Mouse (Mus musculus) hindbrain, embryonic 11.5 days (tissue): ENCODE measurements at regions not wholly inside any gene's neighbourhood (a gene's known extent, or its start where the extent isn't known, plus 50 kb on each side); places are given as distances from the start of the nearest gene placed in this dataset.
"Not testable (repeated sequence)": the region's sequence is repeated elsewhere in the genome, so short reads cannot be mapped to it uniquely, and the experiment has no call there.

ENCODE experiments used
- ATAC-seq: fragments of 200-750 bp; cut with Nextera tagmentation; 2 replicates; pipeline ENCODE4 v1.8.0; 2017; ENCODE audit warnings: mild to moderate bottlenecking, moderate TSS enrichment, moderate library complexity; ENCODE audit not compliant: low FRiP score
- DNase-seq: peaks from one replicate; pipeline ENCODE4 v3.0.0-alpha.2; 2015; ENCODE audit warnings: low spot score
- H3K27ac ChIP-seq: fragments of 300-500 bp; sonication (generic); 2 replicates; pipeline ENCODE4 v1.5.1; 2014; ENCODE audit warnings: mild to moderate bottlenecking, low read depth, low read length
- H3K27me3 ChIP-seq: fragments of 300-500 bp; sonication (generic); 2 replicates; pipeline ENCODE4 v1.6.1; 2014; ENCODE audit warnings: mild to moderate bottlenecking, low read length, moderate library complexity, mixed read lengths; ENCODE audit not compliant: control insufficient read depth, insufficient read depth
- H3K36me3 ChIP-seq: fragments of 300-500 bp; sonication (generic); 2 replicates; pipeline ENCODE4 v1.6.1; 2014; ENCODE audit warnings: mild to moderate bottlenecking, low read length, moderate library complexity, mixed read lengths; ENCODE audit not compliant: control insufficient read depth, insufficient read depth
- H3K4me1 ChIP-seq: fragments of 300-500 bp; sonication (generic); replicated peaks from 2 replicates; pipeline ENCODE4 v1.6.1; 2014; ENCODE audit warnings: low read length, mixed read lengths; ENCODE audit not compliant: control insufficient read depth, insufficient read depth
- H3K4me2 ChIP-seq: fragments of 300-500 bp; sonication (generic); replicated peaks from 2 replicates; pipeline ENCODE4 v1.6.1; 2014; ENCODE audit warnings: mild to moderate bottlenecking, low read depth, low read length
- H3K4me3 ChIP-seq: fragments of 300-500 bp; sonication (generic); 2 replicates; pipeline ENCODE4 v1.5.1; 2014; ENCODE audit warnings: low read depth, low read length
- H3K9ac ChIP-seq: fragments of 300-500 bp; sonication (generic); 2 replicates; pipeline ENCODE4 v1.6.1; 2014; ENCODE audit warnings: low read depth, low read length
- H3K9me3 ChIP-seq: fragments of 300-500 bp; sonication (generic); 2 replicates; pipeline ENCODE4 v1.6.1; 2016; ENCODE audit warnings: low read length; ENCODE audit not compliant: control insufficient read depth
- WGBS: fragments of 180-500 bp; shearing (Covaris S2); extraction: QIAGEN DNeasy Blood & Tissue Kit; methylation state at CpG from one replicate; pipeline ENCODE4 v1.1.7; 2014; 5-methylcytosine and 5-hydroxymethylcytosine counted together

DNA sequence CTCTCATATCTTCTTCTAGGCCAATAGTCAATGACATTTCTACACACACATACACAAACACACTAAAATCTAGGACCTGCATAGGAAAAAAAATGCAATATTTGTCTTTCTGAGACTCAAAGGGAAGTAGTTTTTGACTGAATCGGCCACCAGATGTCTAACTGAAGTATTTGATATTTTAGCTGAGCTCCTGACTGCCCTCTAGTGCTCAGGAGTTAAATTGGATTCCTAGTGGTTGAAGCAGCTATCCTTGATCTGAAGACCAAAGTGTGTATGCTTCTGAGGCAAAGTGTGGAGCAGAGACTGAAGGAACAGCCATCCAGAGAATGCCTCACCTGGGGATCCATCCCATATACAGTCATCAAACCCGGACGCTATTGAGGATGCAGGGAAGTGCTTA lies 384.4 kb upstream of the Olfr1507 start:
- not testable (repeated sequence) for H3K9ac ChIP-seq, H3K27ac ChIP-seq, DNase-seq, H3K9me3 ChIP-seq, H3K27me3 ChIP-seq, H3K4me3 ChIP-seq, H3K36me3 ChIP-seq, H3K4me1 ChIP-seq, ATAC-seq, H3K4me2 ChIP-seq
- no CpG with 5 or more reads among the region's 3 CpGs for WGBS

- no CpG with 5 or more reads among the region's 3 CpGs for WGBS
- not testable (repeated sequence) for H3K27me3 ChIP-seq, H3K9ac ChIP-seq, H3K4me1 ChIP-seq, DNase-seq, H3K27ac ChIP-seq, H3K36me3 ChIP-seq, H3K4me2 ChIP-seq, ATAC-seq, H3K9me3 ChIP-seq, H3K4me3 ChIP-seq
Measured at GRCm38 (mm10) chr14:52863841-52864240, 368.3 kb upstream of the Olfr1507 start.

GRCm38 (mm10) chr14:52863107-52863506 lies 367.6 kb upstream of the Olfr1507 start:
- not testable (repeated sequence) for H3K4me3 ChIP-seq, H3K36me3 ChIP-seq, ATAC-seq, DNase-seq, H3K4me1 ChIP-seq, H3K27ac ChIP-seq, H3K9me3 ChIP-seq, H3K4me2 ChIP-seq, H3K9ac ChIP-seq, H3K27me3 ChIP-seq

DNA sequence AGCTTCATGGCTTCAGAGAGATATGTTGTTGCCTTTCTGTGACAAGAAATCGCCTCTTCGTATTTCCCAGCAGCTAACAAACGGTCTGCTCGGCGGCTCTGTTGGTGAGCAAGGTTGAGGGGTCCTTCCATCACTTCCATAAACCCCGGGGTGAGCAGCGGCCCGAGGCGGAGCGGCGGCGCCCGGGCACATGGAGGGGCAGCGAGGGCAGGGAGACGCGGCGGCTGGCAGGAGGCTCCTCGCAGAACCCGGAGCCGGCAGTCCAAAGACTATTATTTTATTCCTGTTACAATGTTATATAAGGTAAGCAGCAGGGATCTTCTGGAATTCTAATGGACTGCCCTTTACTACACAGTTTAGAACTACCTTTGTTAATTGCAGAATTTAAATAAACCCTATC lies 366.9 kb upstream of the Olfr1507 start:
- H3K4me1 ChIP-seq, ATAC-seq, H3K4me3 ChIP-seq, H3K4me2 ChIP-seq, H3K9ac ChIP-seq, H3K9me3 ChIP-seq, H3K27me3 ChIP-seq, H3K27ac ChIP-seq, DNase-seq, H3K36me3 ChIP-seq: not testable (repeated sequence)
- WGBS, result 61% methylated on average over 6 of the region's 20 CpGs

- no CpG with 5 or more reads among the region's 2 CpGs for WGBS
- H3K27me3 ChIP-seq, ATAC-seq, H3K27ac ChIP-seq, H3K9ac ChIP-seq, H3K4me1 ChIP-seq, DNase-seq, H3K4me2 ChIP-seq, H3K4me3 ChIP-seq, H3K9me3 ChIP-seq, H3K36me3 ChIP-seq: not testable (repeated sequence)
Measured at GRCm38 (mm10) chr14:52855339-52855738, 359.8 kb upstream of the Olfr1507 start.

- not testable (repeated sequence) for H3K4me1 ChIP-seq, ATAC-seq, H3K36me3 ChIP-seq, H3K4me2 ChIP-seq, H3K9ac ChIP-seq, H3K9me3 ChIP-seq, DNase-seq, H3K4me3 ChIP-seq, H3K27me3 ChIP-seq, H3K27ac ChIP-seq
Measured at GRCm38 (mm10) chr14:52853598-52853997, 358.0 kb upstream of the Olfr1507 start.

GRCm38 (mm10) chr14:52847970-52848369 lies 352.4 kb upstream of the Olfr1507 start:
- not testable (repeated sequence) for H3K9ac ChIP-seq, H3K4me2 ChIP-seq, DNase-seq, H3K27ac ChIP-seq, H3K4me3 ChIP-seq, H3K9me3 ChIP-seq, H3K36me3 ChIP-seq, ATAC-seq, H3K27me3 ChIP-seq, H3K4me1 ChIP-seq
- no CpG with 5 or more reads among the region's 2 CpGs for WGBS

- not testable (repeated sequence) for H3K27ac ChIP-seq, H3K4me2 ChIP-seq, H3K9me3 ChIP-seq, H3K27me3 ChIP-seq, DNase-seq, H3K9ac ChIP-seq, H3K4me1 ChIP-seq, H3K36me3 ChIP-seq, ATAC-seq, H3K4me3 ChIP-seq
- no CpG with 5 or more reads among the region's 1 CpGs for WGBS
Measured at GRCm38 (mm10) chr14:52824005-52824404, 328.5 kb upstream of the Olfr1507 start.

DNA sequence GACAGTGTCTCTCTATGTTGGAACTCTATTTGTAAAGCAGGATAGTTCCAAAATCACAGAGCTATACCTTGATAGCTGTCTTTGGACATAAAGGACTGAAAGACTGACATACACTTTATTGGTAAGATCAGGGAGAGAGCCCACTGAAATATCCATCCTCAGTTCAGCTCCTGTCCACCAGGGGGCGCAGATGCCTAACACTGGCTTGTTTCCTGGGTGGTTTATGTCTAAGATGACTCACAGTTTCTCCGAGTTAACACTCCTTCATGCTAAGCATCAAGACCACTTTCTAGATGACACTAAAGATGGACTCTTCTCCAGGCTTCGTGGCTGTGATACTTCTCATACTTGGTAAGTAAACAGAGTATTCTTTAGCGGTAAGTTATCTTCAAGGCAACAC lies 326.1 kb upstream of the Olfr1507 start:
- not testable (repeated sequence) for H3K9ac ChIP-seq, H3K27ac ChIP-seq, H3K36me3 ChIP-seq, H3K9me3 ChIP-seq, H3K4me3 ChIP-seq, H3K4me2 ChIP-seq, DNase-seq, H3K27me3 ChIP-seq, ATAC-seq, H3K4me1 ChIP-seq
- WGBS, result no CpG with 5 or more reads among the region's 4 CpGs
